In genomic region chr11:74831191-74831605, GRCm38 (mm10) we compare ENCODE assay signal across 7 mouse cellular contexts. TPM values are rescaled to one million over a fixed set of nuclear protein-coding genes. Genes with fewer than 3 reads are reported as not detected.
DNase-seq lines count a peak whose midpoint lies in the region; ATAC-seq and TF ChIP-seq lines count a peak whose summit lies in the region.

No protein-coding gene starts in this region.

- peak overlapping the region; percentile 96 for H3K4me2 ChIP-seq in heart, postnatal 0 days (ENCODE audit: low read depth, low read length)
- peak overlapping the region; percentile 93 for H3K4me2 ChIP-seq in stomach, embryonic 14.5 days (replicated peaks; ENCODE audit: low read depth, low read length)

- H3K27me3 ChIP-seq in ES-Bruce4 (ENCODE audit: control insufficient read depth, insufficient read depth, low read length, poor library complexity, severe bottlenecking) = no peaks in the 10 kb centered on the region
- no peaks in the 10 kb centered on the region for H3K27me3 ChIP-seq in heart, postnatal 0 days (ENCODE audit: control insufficient read depth, insufficient read depth, low read length)
- H3K27me3 ChIP-seq in stomach, embryonic 14.5 days (ENCODE audit: control insufficient read depth, insufficient read depth, low read length) = no peaks in the 10 kb centered on the region

- H3K27ac ChIP-seq in ES-Bruce4 (ENCODE audit: insufficient read depth, low read length) = peak overlapping the region; percentile 16; the same call in 1 of the 2 replicates
- peak overlapping the region; percentile 99 for H3K27ac ChIP-seq in heart, postnatal 0 days (ENCODE audit: low read depth)
- peak overlapping the region; percentile 90 for H3K27ac ChIP-seq in stomach, embryonic 14.5 days (ENCODE audit: low read length)

- peak overlapping the region; percentile 87 for H3K9ac ChIP-seq in ES-Bruce4 (ENCODE audit: low read depth, poor library complexity, severe bottlenecking)
- H3K9ac ChIP-seq in heart, postnatal 0 days (replicated peaks; ENCODE audit: low read depth, low read length) = peak overlapping the region; percentile 98
- H3K9ac ChIP-seq in stomach, embryonic 14.5 days (replicated peaks; ENCODE audit: low read depth, low read length) = peak overlapping the region; percentile 80

- TF ChIP-seq CTCF in ES-Bruce4 (IDR thresholded peaks at IDR 0.05; ENCODE audit: low read depth, low read length) = no peak
- TF ChIP-seq CTCF in heart, postnatal 0 days (IDR thresholded peaks at IDR 0.05; ENCODE audit: low read depth) = no peak

- H3K36me3 ChIP-seq in ES-Bruce4 (ENCODE audit: control insufficient read depth, insufficient read depth, low read length, poor library complexity, severe bottlenecking) = no peaks in the 10 kb centered on the region
- H3K36me3 ChIP-seq in heart, postnatal 0 days (replicated peaks; ENCODE audit: control insufficient read depth, insufficient read depth, low read length) = no peaks in the 10 kb centered on the region
- H3K36me3 ChIP-seq in stomach, embryonic 14.5 days (ENCODE audit: control insufficient read depth, insufficient read depth, low read length) = no peaks in the 10 kb centered on the region

- ATAC-seq in heart, postnatal 0 days (ENCODE audit: insufficient read depth, low read depth) = no peak
- no peak for ATAC-seq in stomach, embryonic 14.5 days (ENCODE audit: insufficient number of reproducible peaks, insufficient read depth, low FRiP score, low read depth)

- no peaks in the 10 kb centered on the region for H3K9me3 ChIP-seq in ES-Bruce4 (replicated peaks; ENCODE audit: control insufficient read depth, insufficient read depth, low read length, poor library complexity, severe bottlenecking)
- no peaks in the 10 kb centered on the region for H3K9me3 ChIP-seq in heart, postnatal 0 days (replicated peaks; ENCODE audit: control insufficient read depth, low read length)
- no peaks in the 10 kb centered on the region for H3K9me3 ChIP-seq in stomach, embryonic 14.5 days (ENCODE audit: control insufficient read depth, low read depth, low read length)

- peaks cover 12% of the 10 kb centered on the region for H3K4me1 ChIP-seq in ES-Bruce4 (ENCODE audit: control insufficient read depth, insufficient read depth, low read length)
- H3K4me1 ChIP-seq in heart, postnatal 0 days (ENCODE audit: control insufficient read depth, insufficient read depth) = peaks cover 50% of the 10 kb centered on the region
- peaks cover 24% of the 10 kb centered on the region for H3K4me1 ChIP-seq in stomach, embryonic 14.5 days (ENCODE audit: control insufficient read depth, insufficient read depth, low read length)

- peak; percentile 52 for DNase-seq in R1 (ENCODE audit: low read depth, low spot score)
- peak; percentile 56 for DNase-seq in embryo, embryonic 9.5 days (ENCODE audit: extremely low spot score)
- no peak for DNase-seq in heart, postnatal 0 days (ENCODE audit: low spot score)
- DNase-seq in kidney, postnatal 36 days = peak; percentile 71 to 79
- DNase-seq in mesoderm, embryonic 11.5 days (ENCODE audit: low read depth, low spot score) = peak; percentile 58

- no peak for TF ChIP-seq EP300 in ES-Bruce4 (IDR thresholded peaks at IDR 0.05; ENCODE audit: insufficient read depth, low read depth, low read length)
- TF ChIP-seq EP300 in heart, postnatal 0 days (IDR thresholded peaks at IDR 0.05; ENCODE audit: low read depth) = no peak

- 0% methylated on average over 35 of the region's 35 CpGs for WGBS in heart, postnatal 0 days
- 1% methylated on average over 35 of the region's 35 CpGs for WGBS in stomach, embryonic 14.5 days

- TF ChIP-seq POLR2A in ES-Bruce4 (IDR thresholded peaks at IDR 0.05; ENCODE audit: insufficient read depth, low read length) = no peak

- H3K4me3 ChIP-seq in ES-Bruce4 (ENCODE audit: low read depth, low read length) = peak overlapping the region; percentile 74
- peak overlapping the region; percentile 95 for H3K4me3 ChIP-seq in heart, postnatal 0 days (ENCODE audit: low read depth, low read length)
- peak overlapping the region; percentile 96 for H3K4me3 ChIP-seq in stomach, embryonic 14.5 days (ENCODE audit: low read depth, low read length)

RNA-seq across cellular contexts. Expression of gene Mnt, which starts 0.5 kb away (rescaled TPM):
- polyA plus RNA-seq in ES-Bruce4 (2011; ENCODE audit: insufficient read depth, insufficient read length, low read depth, missing spikeins) = 15.4 and 17.1 TPM in 2 replicates
- total RNA-seq in heart, postnatal 0 days (2014; rRNA removed; ENCODE audit: low replicate concordance) = 9.0 TPM in 2 replicates
- 1.8 and 2.3 TPM in 2 replicates for polyA plus RNA-seq in heart, postnatal 0 days (2015; fragmentation: Nextera tagmentation; extraction: Ambion mirVana)
- 4.3 and 5.3 TPM in 2 replicates for polyA plus RNA-seq in stomach, embryonic 14.5 days (2014; fragmentation: Nextera tagmentation; extraction: Ambion mirVana)

Comparison
In these comparisons a context has a peak if more than half of its experiments do, and no peak if none do; other contexts are left out.
1. H3K27ac ChIP-seq: peak in every context shown above with its lines; median percentile 99 in heart, postnatal 0 days; 90 in stomach, embryonic 14.5 days; 16 in ES-Bruce4.